Mouse (Mus musculus): ENCODE results near the gene Prl6a1. TPM values are rescaled to one million over a fixed set of nuclear protein-coding genes. Genes with fewer than 3 reads are reported as not detected.

Prl6a1 gene
- total RNA-seq (2021), result not detected
- long read RNA-seq, experiment 1, result 0 reads
- long read RNA-seq, experiment 2, result 0 reads

GRCm38 (mm10) chr13:27312334-27313225 is at the start of gene Prl6a1:
Prl6a1 (plus strand) TSS chr13:27312627.
- intact Hi-C loops (cut with DNase I), result no loop called here
- DNase-seq (ENCODE audit: low spot score in 2 of 2), result no peak

- no peak for DNase-seq (ENCODE audit: low spot score in 2 of 2)
- intact Hi-C loops (cut with DNase I), result no loop called here
These were observed 22.6 kb downstream of the Prl6a1 start for GRCm38 (mm10) chr13:27334989-27335388.

- DNase-seq (ENCODE audit: low spot score in 2 of 2), result no peak
- intact Hi-C loops (cut with DNase I), result no loop called here
These were observed 30.4 kb downstream of the Prl6a1 start for GRCm38 (mm10) chr13:27342733-27343275.

- no peak for DNase-seq (ENCODE audit: low spot score in 2 of 2)
- intact Hi-C loops (cut with DNase I), result no loop called here
These were observed 32.9 kb downstream of the Prl6a1 start, which contains the start of gene Prl8a2 for GRCm38 (mm10) chr13:27345373-27345772. Prl8a2 (plus strand) TSS chr13:27345673.

Other genes with a start within 250 kb of the Prl6a1 start
- not detected for gene Prl3d1, start 218.4 kb upstream of the Prl6a1 start, total RNA-seq (2021)
- not detected for gene Prl3d2, start 190.9 kb upstream of the Prl6a1 start, total RNA-seq (2021)
- gene Prl3d3, start 155.8 kb upstream of the Prl6a1 start, total RNA-seq (2021), result not detected
- gene Prl3c1, start 116.0 kb upstream of the Prl6a1 start, total RNA-seq (2021), result not detected
- gene Prl3b1, start 70.8 kb upstream of the Prl6a1 start, total RNA-seq (2021), result not detected
- not detected for gene Prl3a1, start 53.2 kb upstream of the Prl6a1 start, total RNA-seq (2021)
- gene Prl8a2, start 33.0 kb downstream of the Prl6a1 start, total RNA-seq (2021), result not detected
- gene Prl2b1, start 78.2 kb downstream of the Prl6a1 start, total RNA-seq (2021), result not detected
- gene Prl8a6, start 126.1 kb downstream of the Prl6a1 start, total RNA-seq (2021), result not detected
- gene Prl8a8, start 200.6 kb downstream of the Prl6a1 start, total RNA-seq (2021), result not detected

All from left cerebral cortex, postnatal 14 days (tissue).